Mouse (Mus musculus) G1E (cell line): ENCODE results near the gene Lmbrd1. TPM values are rescaled to one million over a fixed set of nuclear protein-coding genes. Genes with fewer than 3 reads are reported as not detected.

Experiments used
- ATAC-seq: 2 replicates; pipeline ENCODE4 v1.8.0; 2016; ENCODE audit warnings: mild to moderate bottlenecking; ENCODE audit not compliant: insufficient number of reproducible peaks, poor library complexity, low FRiP score, severe bottlenecking; ENCODE audit errors: extremely low read depth
- DNase-seq: peaks from one replicate; pipeline ENCODE4 v3.0.0; 2012; ENCODE audit warnings: low spot score
- H3K27me3 ChIP-seq: 2 replicates; pipeline ENCODE4 v1.6.1; 2012; ENCODE audit warnings: mild to moderate bottlenecking, low read length, inconsistent platforms; ENCODE audit not compliant: insufficient read depth
- H3K36me3 ChIP-seq: replicated peaks from 2 replicates; pipeline ENCODE3; 2012; ENCODE audit warnings: mild to moderate bottlenecking, inconsistent platforms
- H3K4me1 ChIP-seq: 2 replicates; pipeline ENCODE4 v1.6.1; 2012; ENCODE audit warnings: low read depth, low read length, inconsistent platforms, mixed read lengths; ENCODE audit not compliant: insufficient read depth
- H3K4me3 ChIP-seq: 2 replicates; pipeline ENCODE4 v1.5.1; 2012; ENCODE audit warnings: low read depth, mild to moderate bottlenecking, inconsistent platforms, low read length, moderate library complexity, mixed read lengths
- H3K9me3 ChIP-seq: replicated peaks from 2 replicates; pipeline ENCODE4 v1.6.1; 2012; ENCODE audit warnings: inconsistent platforms
- CTCF ChIP-seq: IDR thresholded peaks from 2 replicates; pipeline ENCODE4 v1.5.1; 2012; ENCODE audit warnings: low read depth, low read length, inconsistent platforms, mixed read lengths
- GATA1 ChIP-seq: IDR thresholded peaks from 2 replicates; pipeline ENCODE4 v1.6.1; 2012; ENCODE audit warnings: borderline replicate concordance, low read length, inconsistent platforms, mixed read lengths
- GATA2 ChIP-seq: IDR thresholded peaks from 2 replicates; pipeline ENCODE4 v1.6.1; 2012; ENCODE audit warnings: low read depth, low read length, inconsistent platforms, borderline replicate concordance
- POLR2AphosphoS5 ChIP-seq: IDR thresholded peaks from 2 replicates; pipeline ENCODE4 v1.6.1; 2012; ENCODE audit warnings: low read depth, low read length, inconsistent platforms; ENCODE audit not compliant: insufficient replicate concordance
- TAL1 ChIP-seq: conservative IDR thresholded peaks from 2 replicates; pipeline ENCODE4 v1.6.1; 2012; ENCODE audit warnings: low read depth, low read length, inconsistent platforms, mixed read lengths
- polyA plus RNA-seq: library from polyadenylated mRNA; stranded (reverse); fragments of >175 nt; gene quantifications from 2 replicates; pipeline ENCODE4 v1.2.3, GENCODE M21; 2012
- total RNA-seq, 2 experiments: library from RNA; stranded (forward) in 1 of 2; stranded (reverse) in 1 of 2; fragments of 200-1000 nt in 1 of 2; fragments of >200 nt in 1 of 2; fragmentation: Nextera tagmentation in 1 of 2; gene quantifications; 2 replicates each; pipeline ENCODE4 v1.2.3; 2014 to 2017

The Lmbrd1 gene
- total and polyA plus RNA-seq, 3 experiments = 5.9 to 139 (median 46.5) TPM

- Histone ChIP-seq H3K9me3 (no peaks in the 10 kb centered on the region), H3K27me3 (no peaks in the 10 kb centered on the region), H3K4me1 (peaks cover 2% of the 10 kb centered on the region; the same call in 1 of the 2 replicates), H3K36me3 (peaks cover 70% of the 10 kb centered on the region), H3K4me3 (no peak overlapping the region)
- ATAC-seq = no peak
- no peak for DNase-seq
- TF ChIP-seq CTCF (no peak), POLR2AphosphoS5 (no peak), GATA1 (no peak), TAL1 (no peak), GATA2 (no peak)
Measured at GRCm38 (mm10) chr1:24734866-24735265, 56.4 kb downstream of the Lmbrd1 start.

- H3K9me3 ChIP-seq = no peaks in the 10 kb centered on the region
- no peaks in the 10 kb centered on the region for H3K27me3 ChIP-seq
- H3K4me1 ChIP-seq = peaks cover 2% of the 10 kb centered on the region; the same call in 1 of the 2 replicates
- H3K4me3 ChIP-seq = no peak overlapping the region
- peaks cover 67% of the 10 kb centered on the region for H3K36me3 ChIP-seq
- TF ChIP-seq TAL1 (no peak), POLR2AphosphoS5 (no peak), GATA2 (no peak), CTCF (no peak), GATA1 (no peak)
- ATAC-seq (no peak), DNase-seq (no peak)
Measured at GRCm38 (mm10) chr1:24740903-24741302, 62.5 kb downstream of the Lmbrd1 start.

GRCm38 (mm10) chr1:24741552-24741951 is 63.1 kb downstream of the Lmbrd1 start:
- Histone ChIP-seq H3K4me1 (peaks cover 2% of the 10 kb centered on the region; the same call in 1 of the 2 replicates), H3K4me3 (no peak overlapping the region), H3K9me3 (no peaks in the 10 kb centered on the region), H3K27me3 (no peaks in the 10 kb centered on the region), H3K36me3 (peaks cover 63% of the 10 kb centered on the region)
- TF ChIP-seq TAL1 (no peak), GATA2 (no peak), GATA1 (no peak), POLR2AphosphoS5 (no peak), CTCF (no peak)
- ATAC-seq (no peak), DNase-seq (no peak)

GRCm38 (mm10) chr1:24743191-24743924 is 64.9 kb downstream of the Lmbrd1 start:
- TF ChIP-seq GATA1 (no peak), CTCF (no peak), GATA2 (no peak), TAL1 (no peak), POLR2AphosphoS5 (no peak)
- no peaks in the 10 kb centered on the region for H3K27me3 ChIP-seq
- H3K4me1 ChIP-seq = no peaks in the 10 kb centered on the region
- no peak for DNase-seq
- no peaks in the 10 kb centered on the region for H3K9me3 ChIP-seq
- no peak for ATAC-seq
- no peak overlapping the region for H3K4me3 ChIP-seq
- H3K36me3 ChIP-seq = peaks cover 67% of the 10 kb centered on the region

- H3K9me3 ChIP-seq = no peaks in the 10 kb centered on the region
- TF ChIP-seq POLR2AphosphoS5 = no peak
- no peak for TF ChIP-seq CTCF
- no peak for TF ChIP-seq TAL1
- TF ChIP-seq GATA2 = no peak
- TF ChIP-seq GATA1 = no peak
Measured at GRCm38 (mm10) chr1:24752715-24753114, 74.3 kb downstream of the Lmbrd1 start.

GRCm38 (mm10) chr1:24758516-24758915 is 80.1 kb downstream of the Lmbrd1 start:
- Histone ChIP-seq H3K9me3 (no peaks in the 10 kb centered on the region), H3K4me3 (no peak overlapping the region), H3K36me3 (peaks cover 62% of the 10 kb centered on the region), H3K4me1 (no peaks in the 10 kb centered on the region), H3K27me3 (no peaks in the 10 kb centered on the region)
- no peak for DNase-seq
- TF ChIP-seq POLR2AphosphoS5 = no peak
- no peak for ATAC-seq

More at GRCm38 (mm10) chr1:24752715-24753114, 74.3 kb downstream of the Lmbrd1 start:
- peaks cover 57% of the 10 kb centered on the region for H3K36me3 ChIP-seq
- H3K4me3 ChIP-seq = no peak overlapping the region
- H3K27me3 ChIP-seq = no peaks in the 10 kb centered on the region
- no peaks in the 10 kb centered on the region for H3K4me1 ChIP-seq
- ATAC-seq (no peak), DNase-seq (no peak)
